Mouse (Mus musculus): ENCODE measurements around the gene Lsm14a. TPM values are rescaled to one million over a fixed set of nuclear protein-coding genes. Genes with fewer than 3 reads are reported as not detected.

Lsm14a gene
- polyA plus RNA-seq (2015; fragmentation: Nextera tagmentation; extraction: Ambion mirVana): 41.3 and 41.6 TPM in 2 replicates

DNA sequence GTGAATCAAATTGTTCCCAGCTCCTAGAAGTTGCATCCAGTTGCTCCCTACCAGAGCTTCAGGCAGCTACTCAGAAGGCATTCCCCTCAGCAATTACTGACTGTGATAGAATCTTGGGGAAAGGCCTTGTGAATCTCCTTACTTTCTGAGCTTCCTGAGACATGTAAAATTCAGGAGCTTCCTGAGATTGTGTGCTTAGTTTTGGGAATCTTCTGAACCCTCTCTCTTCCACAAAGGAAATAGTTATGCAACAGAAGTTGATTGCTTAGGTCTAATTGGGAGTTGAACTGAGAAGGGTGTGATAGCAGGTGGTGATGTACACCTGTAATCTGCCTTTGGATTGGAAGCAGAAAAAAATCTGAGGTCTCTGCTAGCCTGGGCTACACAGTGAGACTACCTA lies at the start of gene Lsm14a:
Gene Lsm14a (minus strand): TSS at position 101 of the 400 bp plus-strand sequence.
- no peak within 1 kb of the TSS for H3K4me3 ChIP-seq (replicated peaks)
- no peak within 1 kb of the TSS for H3K4me2 ChIP-seq
- no peak for ATAC-seq (ENCODE audit: insufficient read depth)
- no peaks in the 10 kb centered on the region for H3K9me3 ChIP-seq (replicated peaks)
- H3K27me3 ChIP-seq: no peaks in the 10 kb centered on the region
- H3K27ac ChIP-seq (replicated peaks): no peak within 1 kb of the TSS
- H3K4me1 ChIP-seq (replicated peaks): peaks cover 12% of the 10 kb centered on the region
- no peak within 1 kb of the TSS for H3K9ac ChIP-seq
- no peaks in the 10 kb centered on the region for H3K36me3 ChIP-seq (replicated peaks)

- Histone ChIP-seq H3K9me3 (replicated peaks) (no peaks in the 10 kb centered on the region), H3K27ac (replicated peaks) (no peak overlapping the region), H3K9ac (no peak overlapping the region), H3K36me3 (replicated peaks) (no peaks in the 10 kb centered on the region), H3K4me3 (replicated peaks) (no peak overlapping the region), H3K27me3 (no peaks in the 10 kb centered on the region), H3K4me1 (replicated peaks) (no peaks in the 10 kb centered on the region), H3K4me2 (no peak overlapping the region)
- ATAC-seq (ENCODE audit: insufficient read depth): no peak
- 37% methylated on average over 6 of the region's 6 CpGs for WGBS (ENCODE audit: insufficient replicate concordance)
Measured at GRCm38 (mm10) chr7:34438903-34439302, 45.8 kb upstream of the Lsm14a start.

- WGBS (ENCODE audit: insufficient replicate concordance): 48% methylated on average over 1 of the region's 1 CpGs
- no peaks in the 10 kb centered on the region for H3K27me3 ChIP-seq
- H3K4me3 ChIP-seq (replicated peaks): no peak overlapping the region
Measured at GRCm38 (mm10) chr7:34433597-34433996, 40.5 kb upstream of the Lsm14a start.

GRCm38 (mm10) chr7:34421201-34421600 lies 28.1 kb upstream of the Lsm14a start:
- no peak for ATAC-seq (ENCODE audit: insufficient read depth)
- Histone ChIP-seq H3K9me3 (replicated peaks) (no peaks in the 10 kb centered on the region), H3K27ac (replicated peaks) (no peak overlapping the region), H3K4me2 (no peak overlapping the region), H3K4me3 (replicated peaks) (no peak overlapping the region), H3K27me3 (no peaks in the 10 kb centered on the region), H3K9ac (no peak overlapping the region), H3K36me3 (replicated peaks) (no peaks in the 10 kb centered on the region), H3K4me1 (replicated peaks) (no peaks in the 10 kb centered on the region)
- WGBS (ENCODE audit: insufficient replicate concordance): 47% methylated on average over 2 of the region's 2 CpGs

More at GRCm38 (mm10) chr7:34433597-34433996, 40.5 kb upstream of the Lsm14a start:
- Histone ChIP-seq H3K9ac (no peak overlapping the region), H3K4me2 (no peak overlapping the region), H3K36me3 (replicated peaks) (no peaks in the 10 kb centered on the region), H3K9me3 (replicated peaks) (no peaks in the 10 kb centered on the region), H3K27ac (replicated peaks) (no peak overlapping the region), H3K4me1 (replicated peaks) (no peaks in the 10 kb centered on the region)
- no peak for ATAC-seq (ENCODE audit: insufficient read depth)

- no peaks in the 10 kb centered on the region for H3K27me3 ChIP-seq
- 10% methylated on average over 8 of the region's 8 CpGs for WGBS (ENCODE audit: insufficient replicate concordance)
- H3K36me3 ChIP-seq (replicated peaks): no peaks in the 10 kb centered on the region
- H3K9me3 ChIP-seq (replicated peaks): no peaks in the 10 kb centered on the region
- no peak overlapping the region for H3K9ac ChIP-seq
- H3K27ac ChIP-seq (replicated peaks): no peak overlapping the region
- H3K4me3 ChIP-seq (replicated peaks): no peak overlapping the region
- no peak for ATAC-seq (ENCODE audit: insufficient read depth)
- no peaks in the 10 kb centered on the region for H3K4me1 ChIP-seq (replicated peaks)
- no peak overlapping the region for H3K4me2 ChIP-seq
Measured at GRCm38 (mm10) chr7:34407492-34407891, 14.4 kb upstream of the Lsm14a start.

GRCm38 (mm10) chr7:34403876-34404275 lies 10.8 kb upstream of the Lsm14a start:
- no peaks in the 10 kb centered on the region for H3K27me3 ChIP-seq
- no peaks in the 10 kb centered on the region for H3K9me3 ChIP-seq (replicated peaks)
- H3K27ac ChIP-seq (replicated peaks): no peak overlapping the region
- no peaks in the 10 kb centered on the region for H3K36me3 ChIP-seq (replicated peaks)
- WGBS (ENCODE audit: insufficient replicate concordance): 49% methylated on average over 11 of the region's 11 CpGs
- H3K4me1 ChIP-seq (replicated peaks): no peaks in the 10 kb centered on the region
- ATAC-seq (ENCODE audit: insufficient read depth): no peak
- no peak overlapping the region for H3K9ac ChIP-seq
- no peak overlapping the region for H3K4me3 ChIP-seq (replicated peaks)
- no peak overlapping the region for H3K4me2 ChIP-seq

- Histone ChIP-seq H3K36me3 (replicated peaks) (no peaks in the 10 kb centered on the region), H3K4me2 (no peak overlapping the region), H3K4me1 (replicated peaks) (no peaks in the 10 kb centered on the region), H3K4me3 (replicated peaks) (no peak overlapping the region), H3K9ac (no peak overlapping the region), H3K27ac (replicated peaks) (no peak overlapping the region), H3K9me3 (replicated peaks) (no peaks in the 10 kb centered on the region), H3K27me3 (no peaks in the 10 kb centered on the region)
- WGBS (ENCODE audit: insufficient replicate concordance): 36% methylated on average over 4 of the region's 4 CpGs
- no peak for ATAC-seq (ENCODE audit: insufficient read depth)
Measured at GRCm38 (mm10) chr7:34400070-34400469, 7.0 kb upstream of the Lsm14a start.

- no peak overlapping the region for H3K27ac ChIP-seq (replicated peaks)
- WGBS (ENCODE audit: insufficient replicate concordance): 60% methylated on average over 5 of the region's 5 CpGs
- no peak for ATAC-seq (ENCODE audit: insufficient read depth)
Measured at GRCm38 (mm10) chr7:34398831-34399230, 5.7 kb upstream of the Lsm14a start.

DNA sequence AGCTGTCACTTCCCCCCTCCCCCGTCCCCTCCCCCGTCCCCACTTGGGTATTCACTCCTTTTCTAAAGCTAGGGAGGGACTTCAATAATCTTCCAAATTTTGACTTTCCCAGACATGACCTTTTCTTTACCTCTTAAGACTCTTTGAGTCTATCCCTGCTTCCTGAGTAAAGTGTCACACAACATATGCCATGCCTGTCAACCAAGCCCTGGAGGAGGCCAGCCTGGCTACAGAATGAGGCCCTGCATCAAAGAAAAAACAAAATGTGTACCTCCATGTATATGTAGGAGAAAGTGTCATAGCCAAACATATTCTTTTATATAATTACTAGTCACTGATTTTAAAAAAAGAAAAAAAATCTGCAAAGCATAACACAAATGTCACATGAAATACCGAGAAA lies 3.7 kb upstream of the Lsm14a start:
- ATAC-seq (ENCODE audit: insufficient read depth): no peak
- Histone ChIP-seq H3K36me3 (replicated peaks) (no peaks in the 10 kb centered on the region), H3K27me3 (no peaks in the 10 kb centered on the region), H3K4me2 (no peak overlapping the region), H3K9ac (no peak overlapping the region), H3K9me3 (replicated peaks) (no peaks in the 10 kb centered on the region), H3K4me1 (replicated peaks) (no peaks in the 10 kb centered on the region), H3K4me3 (replicated peaks) (no peak overlapping the region), H3K27ac (replicated peaks) (no peak overlapping the region)
- WGBS (ENCODE audit: insufficient replicate concordance): 78% methylated on average over 3 of the region's 3 CpGs

More at GRCm38 (mm10) chr7:34398831-34399230, 5.7 kb upstream of the Lsm14a start:
- Histone ChIP-seq H3K4me1 (replicated peaks) (no peaks in the 10 kb centered on the region), H3K4me2 (no peak overlapping the region), H3K9ac (no peak overlapping the region), H3K36me3 (replicated peaks) (no peaks in the 10 kb centered on the region), H3K27me3 (no peaks in the 10 kb centered on the region), H3K9me3 (replicated peaks) (no peaks in the 10 kb centered on the region), H3K4me3 (replicated peaks) (no peak overlapping the region)

- no peak overlapping the region for H3K4me2 ChIP-seq
- H3K27ac ChIP-seq (replicated peaks): no peak overlapping the region
- H3K9me3 ChIP-seq (replicated peaks): no peaks in the 10 kb centered on the region
- peaks cover 6% of the 10 kb centered on the region for H3K4me1 ChIP-seq (replicated peaks)
- 57% methylated on average over 6 of the region's 6 CpGs for WGBS (ENCODE audit: insufficient replicate concordance)
- no peaks in the 10 kb centered on the region for H3K27me3 ChIP-seq
- ATAC-seq (ENCODE audit: insufficient read depth): no peak
- H3K9ac ChIP-seq: no peak overlapping the region
- no peaks in the 10 kb centered on the region for H3K36me3 ChIP-seq (replicated peaks)
- H3K4me3 ChIP-seq (replicated peaks): no peak overlapping the region
Measured at GRCm38 (mm10) chr7:34395761-34396160, 2.6 kb upstream of the Lsm14a start.

- Histone ChIP-seq H3K27me3 (no peaks in the 10 kb centered on the region), H3K9me3 (replicated peaks) (no peaks in the 10 kb centered on the region), H3K27ac (replicated peaks) (no peak overlapping the region), H3K4me2 (no peak overlapping the region), H3K4me3 (replicated peaks) (no peak overlapping the region), H3K4me1 (replicated peaks) (peaks cover 12% of the 10 kb centered on the region), H3K36me3 (replicated peaks) (no peaks in the 10 kb centered on the region), H3K9ac (no peak overlapping the region)
- ATAC-seq (ENCODE audit: insufficient read depth): no peak
- WGBS (ENCODE audit: insufficient replicate concordance): 59% methylated on average over 5 of the region's 5 CpGs
Measured at GRCm38 (mm10) chr7:34394636-34395035, 1.5 kb upstream of the Lsm14a start.

DNA sequence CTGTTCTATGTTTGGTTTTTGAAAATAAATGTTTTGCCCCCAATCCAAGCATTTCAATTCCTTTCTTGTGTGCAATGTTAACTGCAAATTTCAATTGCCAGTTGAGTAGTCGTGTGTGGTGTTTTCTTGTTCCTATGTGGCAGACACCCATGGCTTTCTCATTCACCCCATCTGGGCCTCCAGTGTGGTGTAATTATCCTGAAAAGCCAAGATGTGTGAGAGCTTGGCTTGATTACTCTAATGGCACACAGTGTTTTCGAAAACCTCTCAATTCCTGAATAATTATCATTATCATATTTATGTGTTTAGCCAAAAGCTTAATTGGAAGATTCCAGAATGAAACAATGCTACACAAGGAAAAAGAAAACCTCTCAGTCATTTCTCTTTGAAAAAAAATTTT lies 976 bp upstream of the Lsm14a start:
- WGBS (ENCODE audit: insufficient replicate concordance): 64% methylated on average over 2 of the region's 2 CpGs
- Histone ChIP-seq H3K36me3 (replicated peaks) (no peaks in the 10 kb centered on the region), H3K9me3 (replicated peaks) (no peaks in the 10 kb centered on the region), H3K4me2 (no peak overlapping the region), H3K4me1 (replicated peaks) (peaks cover 12% of the 10 kb centered on the region), H3K27ac (replicated peaks) (no peak overlapping the region), H3K9ac (no peak overlapping the region), H3K4me3 (replicated peaks) (no peak overlapping the region), H3K27me3 (no peaks in the 10 kb centered on the region)
- ATAC-seq (ENCODE audit: insufficient read depth): no peak

Data from liver, embryonic 15.5 days (tissue).